Mouse (Mus musculus) fat pad, adult 2 months (tissue): Measurements from ENCODE around the gene Gm11011.
"Not testable (repeated sequence)": the region's sequence is repeated elsewhere in the genome, so short reads cannot be mapped to it uniquely, and the experiment has no call there.

Source experiments
- DNase-seq: peaks from one replicate; pipeline ENCODE4 v3.0.0-alpha.2; 2011; ENCODE audit warnings: low read depth, low spot score; ENCODE audit errors: extremely low read depth

Gene Gm11011

GRCm38 (mm10) chr2:169587645-169588044 lies at the start of gene Gm11011:
Gm11011 (minus strand) TSS chr2:169587745.
- not testable (repeated sequence) for DNase-seq

- no peak for DNase-seq
Observed at GRCm38 (mm10) chr2:169636414-169636813, 48.9 kb upstream of the Gm11011 start.

DNA sequence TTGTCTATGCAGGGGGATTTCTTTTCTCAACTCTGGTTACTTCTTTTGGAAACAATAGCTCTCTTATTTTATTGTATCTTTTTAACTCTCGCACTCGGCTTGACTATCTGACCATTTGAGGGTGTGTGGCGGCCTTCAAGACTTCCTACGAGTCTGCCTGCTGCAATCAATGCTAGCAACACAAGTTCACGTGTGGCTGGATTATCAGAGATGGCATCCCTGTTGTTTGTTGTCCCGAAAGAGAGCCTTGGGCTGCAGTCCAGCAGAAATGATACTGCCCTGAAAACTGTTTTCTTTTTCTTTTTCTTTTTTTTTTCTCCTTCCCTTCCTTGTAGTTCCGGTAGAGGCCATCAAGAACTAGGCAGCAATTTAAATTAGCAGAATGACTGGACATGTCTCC lies 47.9 kb upstream of the Gm11011 start:
- DNase-seq = no peak

- DNase-seq = no peak
Observed at GRCm38 (mm10) chr2:169634619-169635382, 47.3 kb upstream of the Gm11011 start.

DNA sequence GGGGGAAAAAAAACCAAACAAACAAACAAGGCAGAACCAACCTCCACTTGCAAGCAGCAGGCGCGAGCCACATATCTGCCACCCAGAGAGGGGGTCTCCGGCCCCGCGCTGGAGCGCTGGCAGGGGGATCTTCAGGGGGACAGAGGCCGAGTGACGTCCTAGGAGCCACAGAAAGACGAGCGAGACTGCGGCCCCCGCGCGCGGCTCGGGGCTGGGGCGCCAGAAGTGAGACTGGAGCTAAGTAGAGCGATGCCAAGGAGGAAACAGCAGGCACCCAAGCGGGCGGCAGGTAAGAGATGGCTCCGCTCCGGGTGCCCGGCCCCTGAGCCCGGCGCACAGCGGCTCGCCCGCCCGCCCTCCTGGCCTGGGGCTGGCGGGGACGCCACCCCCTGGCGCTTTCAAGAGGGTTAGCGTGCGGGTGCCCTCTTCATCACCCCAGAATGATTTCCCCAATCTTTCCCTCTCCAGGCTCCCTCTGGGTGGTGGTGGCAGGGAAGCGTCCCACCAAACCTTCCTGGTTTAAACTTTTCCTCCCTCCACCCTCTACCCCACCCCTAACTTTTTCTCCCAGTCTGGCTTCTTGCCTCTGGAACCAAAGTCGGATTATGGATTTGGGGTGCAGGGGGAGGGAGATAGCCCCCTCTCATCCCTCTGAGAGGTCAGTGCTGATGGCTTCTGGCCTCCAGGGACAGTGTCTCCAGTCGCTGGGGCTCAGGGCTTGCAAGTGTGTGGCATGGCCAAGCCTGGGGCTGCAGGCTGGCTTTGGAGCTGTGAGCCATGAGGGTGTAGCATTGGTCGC lies 46.1 kb upstream of the Gm11011 start:
- no peak for DNase-seq

- peak; percentile 21 for DNase-seq
Observed at GRCm38 (mm10) chr2:169632338-169633151, 45.0 kb upstream of the Gm11011 start, which contains the start of gene Tshz2. Tshz2 (plus strand) TSS chr2:169633013.

DNA sequence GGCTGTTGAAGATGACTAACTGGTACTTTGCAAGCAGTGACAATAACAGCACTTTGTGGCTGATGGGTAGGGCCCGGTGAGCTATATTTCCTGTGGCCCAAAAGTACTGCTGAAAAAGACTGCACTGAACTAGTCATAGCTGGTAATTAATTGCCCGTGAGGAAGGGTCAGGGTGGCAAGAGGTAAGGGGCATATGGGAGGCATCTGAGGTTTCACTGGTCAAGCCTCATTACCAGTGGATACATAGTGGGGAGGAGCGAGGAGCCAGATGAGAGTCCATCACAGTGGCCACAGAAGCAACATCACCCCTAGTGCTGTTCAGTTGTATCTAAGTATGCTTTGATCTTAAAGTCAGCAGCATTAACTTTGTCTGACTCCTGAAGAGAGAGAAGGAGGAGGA lies 42.5 kb upstream of the Gm11011 start:
- no peak for DNase-seq

- DNase-seq = no peak
Observed at GRCm38 (mm10) chr2:169621201-169621710, 33.7 kb upstream of the Gm11011 start.

GRCm38 (mm10) chr2:169615998-169616397 lies 28.5 kb upstream of the Gm11011 start:
- no peak for DNase-seq

GRCm38 (mm10) chr2:169614683-169615082 lies 27.1 kb upstream of the Gm11011 start:
- no peak for DNase-seq

GRCm38 (mm10) chr2:169611557-169611956 lies 24.0 kb upstream of the Gm11011 start:
- DNase-seq = no peak

GRCm38 (mm10) chr2:169610882-169611281 lies 23.3 kb upstream of the Gm11011 start:
- no peak for DNase-seq

DNA sequence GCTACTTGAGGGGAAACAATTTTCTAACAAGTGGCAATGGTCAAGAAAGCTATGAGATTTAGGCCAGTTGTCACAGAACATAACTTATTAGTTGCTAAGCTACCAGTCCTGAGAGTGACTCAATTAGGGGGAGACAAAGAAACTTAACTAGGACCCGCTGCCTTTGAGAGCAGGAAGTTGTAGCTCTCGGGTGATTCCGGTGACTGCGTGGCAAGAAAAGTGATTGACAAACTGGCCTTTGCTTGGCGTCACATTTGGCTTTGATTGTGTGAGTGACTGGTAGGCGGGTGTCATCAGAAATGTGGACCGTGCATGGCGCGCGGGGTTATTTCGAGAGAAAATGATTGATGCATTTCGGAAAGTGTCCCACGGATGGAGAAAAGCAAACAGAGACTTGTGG lies 22.4 kb upstream of the Gm11011 start:
- no peak for DNase-seq

- DNase-seq = no peak
Observed at GRCm38 (mm10) chr2:169607787-169608186, 20.2 kb upstream of the Gm11011 start.

- DNase-seq = no peak
Observed at GRCm38 (mm10) chr2:169606901-169607678, 19.5 kb upstream of the Gm11011 start.

DNA sequence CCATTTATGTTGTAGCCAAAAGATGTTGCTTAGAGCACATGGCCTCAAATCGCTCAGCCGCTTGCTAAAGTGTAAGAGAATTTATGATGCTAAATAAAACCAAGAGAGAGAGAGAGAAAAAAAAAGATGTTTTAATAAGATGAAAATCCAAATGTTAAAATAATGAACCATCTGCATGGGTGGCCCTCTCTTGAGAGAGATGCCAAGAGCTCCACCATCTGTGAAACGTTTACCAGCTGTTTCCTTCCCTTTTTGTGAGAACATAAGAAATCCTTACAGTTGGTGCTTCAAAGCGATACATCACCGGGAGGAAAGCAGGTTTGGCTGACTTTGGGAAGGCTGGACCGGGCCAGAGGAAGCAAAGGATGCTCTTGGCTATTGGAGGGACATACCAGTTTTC lies 12.6 kb upstream of the Gm11011 start:
- DNase-seq = no peak

DNA sequence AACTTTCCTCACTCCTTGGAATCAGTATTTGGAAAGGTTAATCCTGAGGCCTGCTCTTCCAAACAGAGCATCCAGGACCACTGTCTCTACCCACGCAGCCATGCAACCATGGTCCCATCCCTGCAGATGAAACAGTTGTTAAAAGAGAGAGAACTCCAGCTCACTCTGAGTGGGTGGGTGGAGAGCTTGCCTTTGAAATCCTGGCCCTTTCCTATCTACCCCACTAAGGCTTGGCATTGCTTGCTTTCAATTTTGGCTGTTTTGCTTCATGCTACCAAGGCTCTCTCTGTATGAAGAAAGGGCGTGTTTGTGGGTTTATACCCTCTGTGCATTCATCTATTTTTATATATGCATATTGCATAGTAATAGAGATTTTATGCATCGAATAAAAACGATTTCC lies 12.0 kb upstream of the Gm11011 start:
- DNase-seq = no peak

DNA sequence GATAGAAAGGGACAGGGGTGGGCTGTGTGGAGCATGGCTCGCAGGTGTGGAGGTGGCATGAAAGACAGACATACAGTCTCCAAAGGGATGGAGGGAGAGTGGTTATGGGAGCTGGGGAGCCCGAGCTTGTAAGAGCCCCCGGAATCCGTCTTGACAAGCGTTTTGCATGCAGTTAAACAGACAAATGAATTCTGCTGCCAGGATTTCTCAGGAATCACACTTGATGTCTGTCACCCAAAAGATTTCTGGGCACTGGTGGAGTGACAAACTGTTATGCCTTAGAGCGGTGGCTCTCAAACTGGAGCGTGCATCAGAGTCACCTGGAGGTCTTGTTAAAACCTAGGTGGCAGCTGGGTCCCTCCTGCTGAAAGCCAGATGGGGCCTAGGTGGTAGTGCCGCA lies 10.4 kb upstream of the Gm11011 start:
- DNase-seq = no peak

DNA sequence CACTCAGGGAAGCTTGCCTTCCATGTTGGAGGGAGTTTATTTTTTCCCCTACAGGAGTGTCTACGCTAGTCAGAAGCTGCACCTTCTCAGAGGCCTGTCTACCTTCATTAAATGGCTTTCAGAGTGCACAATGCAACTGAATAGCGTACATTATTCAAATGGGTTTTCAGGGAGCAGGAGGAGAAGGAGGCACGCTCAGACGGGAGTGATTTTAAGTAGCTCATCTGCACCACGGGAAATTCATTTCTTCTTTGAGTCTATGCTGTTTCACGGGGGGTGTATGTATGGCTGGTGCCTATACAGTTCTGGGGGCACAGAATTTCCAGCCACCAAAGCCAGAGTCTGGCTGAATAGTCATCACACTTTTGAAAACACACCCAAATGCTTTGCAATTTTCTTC lies 9.8 kb upstream of the Gm11011 start:
- DNase-seq = no peak

DNA sequence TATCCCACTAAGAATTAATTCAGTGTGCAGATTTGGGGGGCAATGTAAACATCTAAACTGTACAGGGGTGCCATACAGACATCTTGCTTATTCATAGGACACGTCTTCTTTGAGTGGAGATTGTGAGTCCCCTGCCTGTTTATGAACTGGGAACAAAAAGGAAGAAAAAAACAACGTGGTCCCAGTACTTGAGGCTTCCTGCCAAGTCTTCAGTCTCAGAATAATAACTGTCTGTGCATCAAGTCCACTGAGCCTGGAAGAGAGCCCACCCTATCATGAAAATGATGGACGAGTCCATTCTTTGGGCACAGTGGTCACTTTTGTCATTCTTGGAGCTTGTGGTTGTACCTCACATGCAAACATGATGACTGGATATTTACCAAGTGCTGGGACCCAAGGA lies 6.2 kb upstream of the Gm11011 start:
- DNase-seq = no peak
